Mouse (Mus musculus): ENCODE measurements around the gene Vps45.

Gene Vps45

GRCm38 (mm10) chr3:96033046-96033445 lies 25.2 kb downstream of the Vps45 start:
- peak; percentile 57 for DNase-seq

GRCm38 (mm10) chr3:96032652-96033017 lies 25.6 kb downstream of the Vps45 start:
- no peak for DNase-seq

GRCm38 (mm10) chr3:96031991-96032651 lies 26.1 kb downstream of the Vps45 start:
- peak; percentile 70 for DNase-seq

GRCm38 (mm10) chr3:96029766-96030165 lies 28.5 kb downstream of the Vps45 start:
- DNase-seq = peak; percentile 24

- no peak for DNase-seq
Observed at GRCm38 (mm10) chr3:96029336-96029735, 28.9 kb downstream of the Vps45 start.

GRCm38 (mm10) chr3:96027875-96028274 lies 30.4 kb downstream of the Vps45 start:
- peak; percentile 22 for DNase-seq

- DNase-seq = no peak
Observed at GRCm38 (mm10) chr3:96027145-96027544, 31.1 kb downstream of the Vps45 start.

GRCm38 (mm10) chr3:96021421-96022128 lies 36.7 kb downstream of the Vps45 start:
- no peak for DNase-seq

GRCm38 (mm10) chr3:96020735-96021134 lies 37.5 kb downstream of the Vps45 start:
- no peak for DNase-seq

GRCm38 (mm10) chr3:96017461-96017860 lies 40.8 kb downstream of the Vps45 start:
- DNase-seq = peak; percentile 59

GRCm38 (mm10) chr3:96016257-96016889 lies 41.9 kb downstream of the Vps45 start:
- DNase-seq = no peak

GRCm38 (mm10) chr3:96015681-96016080 lies 42.6 kb downstream of the Vps45 start:
- no peak for DNase-seq

- no peak for DNase-seq
Observed at GRCm38 (mm10) chr3:96012805-96013204, 45.5 kb downstream of the Vps45 start.

- no peak for DNase-seq
Observed at GRCm38 (mm10) chr3:96008463-96008862, 49.8 kb downstream of the Vps45 start.

- DNase-seq = no peak
Observed at GRCm38 (mm10) chr3:96001560-96001959, 56.7 kb downstream of the Vps45 start.

- peak; percentile 25 for DNase-seq
Observed at GRCm38 (mm10) chr3:96000921-96001501, 57.3 kb downstream of the Vps45 start.

- no peak for DNase-seq
Observed at GRCm38 (mm10) chr3:96000080-96000632, 58.1 kb downstream of the Vps45 start.

- DNase-seq = no peak
Observed at GRCm38 (mm10) chr3:95999308-96000079, 58.8 kb downstream of the Vps45 start.

- DNase-seq = peak; percentile 71
Observed at GRCm38 (mm10) chr3:95997203-95997721, 61.0 kb downstream of the Vps45 start.

GRCm38 (mm10) chr3:95996451-95997073 lies 61.7 kb downstream of the Vps45 start:
- no peak for DNase-seq

- peak; percentile 82 for DNase-seq
Observed at GRCm38 (mm10) chr3:95995802-95996428, 62.4 kb downstream of the Vps45 start, which contains the start of gene Plekho1. Gene Plekho1, minus strand, starts transcription at chr3:95996001.

All from thymus, postnatal 4 days (tissue).